Mouse (Mus musculus) MEL (cell line): ENCODE results near the gene Exosc1. TPM values are rescaled to one million over a fixed set of nuclear protein-coding genes. Genes with fewer than 3 reads are reported as not detected.
A peak's percentile ranks its signal among the peaks of the same experiment; 100 is the strongest.

Experiments used
- DNase-seq: peaks from one replicate; pipeline ENCODE4 v3.0.0; 2011; ENCODE audit warnings: low read depth, low spot score
- H3K27ac ChIP-seq: 2 replicates; pipeline ENCODE4 v1.5.1; 2012; ENCODE audit warnings: low read depth, mild to moderate bottlenecking, control low read depth, low read length, moderate library complexity; ENCODE audit not compliant: control insufficient read depth
- H3K27me3 ChIP-seq, 2 experiments: fragments of 150-350 bp in 1 of 2; sonication (generic) in 1 of 2; 2 replicates each; pipeline ENCODE4 v1.6.1; 2012; ENCODE audit warnings: low read length in 2 of 2, mild to moderate bottlenecking in 2 of 2, improper control_type of control experiment in 1 of 2, moderate library complexity in 1 of 2; ENCODE audit not compliant: insufficient read depth in 2 of 2, control insufficient read depth in 1 of 2
- H3K36me3 ChIP-seq, 2 experiments: 2 replicates each; pipeline ENCODE4 v1.6.1; 2012 to 2014; ENCODE audit warnings: low read length in 2 of 2, improper control_type of control experiment in 1 of 2, inconsistent platforms in 1 of 2, mild to moderate bottlenecking in 1 of 2; ENCODE audit not compliant: insufficient read depth in 2 of 2, control insufficient read depth in 1 of 2
- H3K4me1 ChIP-seq, 2 experiments: fragments of 150-350 bp in 1 of 2; sonication (generic) in 1 of 2; 2 replicates each; pipeline ENCODE4 v1.6.1; 2012; ENCODE audit warnings: low read length in 2 of 2, improper control_type of control experiment in 1 of 2, mild to moderate bottlenecking in 1 of 2; ENCODE audit not compliant: insufficient read depth in 2 of 2, control insufficient read depth in 1 of 2
- H3K4me3 ChIP-seq, 2 experiments: fragments of 150-350 bp in 1 of 2; sonication (generic) in 1 of 2; 2 replicates each; pipeline ENCODE4 v1.5.1; 2012; ENCODE audit warnings: low read depth in 2 of 2, low read length in 2 of 2, mild to moderate bottlenecking in 2 of 2, moderate library complexity in 2 of 2, control low read depth in 1 of 2, improper control_type of control experiment in 1 of 2; ENCODE audit not compliant: control insufficient read depth in 1 of 2, insufficient read depth in 1 of 2
- H3K79me2 ChIP-seq: 2 replicates; pipeline ENCODE4 v1.6.1; 2012; ENCODE audit warnings: mild to moderate bottlenecking, low read length, moderate library complexity; ENCODE audit not compliant: control insufficient read depth, poor library complexity, insufficient read depth
- H3K9ac ChIP-seq: 2 replicates; pipeline ENCODE4 v1.6.1; 2012; ENCODE audit warnings: low read depth, mild to moderate bottlenecking, control low read depth, low read length, moderate library complexity; ENCODE audit not compliant: control insufficient read depth, poor library complexity, severe bottlenecking
- H3K9me3 ChIP-seq: fragments of 150-350 bp; sonication (generic); replicated peaks from 2 replicates; pipeline ENCODE4 v1.6.1; 2012; ENCODE audit warnings: mild to moderate bottlenecking, low read length, improper control_type of control experiment, moderate library complexity; ENCODE audit not compliant: insufficient read depth
- BHLHE40 ChIP-seq: IDR thresholded peaks from 2 replicates; pipeline ENCODE4 v1.6.1; 2012; ENCODE audit warnings: low read depth, mild to moderate bottlenecking, inconsistent platforms, low read length, improper control_type of control experiment, borderline replicate concordance
- CHD1 ChIP-seq: IDR thresholded peaks from 2 replicates; pipeline ENCODE4 v1.6.1; 2012; ENCODE audit warnings: low read depth, mild to moderate bottlenecking, inconsistent platforms, low read length, improper control_type of control experiment
- CTCF ChIP-seq, 3 experiments: IDR thresholded peaks in 2 of 3; conservative IDR thresholded peaks in 1 of 3; 2 replicates each; pipeline ENCODE4 v1.5.1; 2011 to 2012; ENCODE audit warnings: low read length in 3 of 3, low read depth in 2 of 3, mild to moderate bottlenecking in 2 of 3, improper control_type of control experiment in 1 of 3, inconsistent platforms in 1 of 3, mixed read lengths in 1 of 3, moderate library complexity in 1 of 3; ENCODE audit not compliant: control insufficient read depth in 1 of 3, insufficient read depth in 1 of 3, poor library complexity in 1 of 3, severe bottlenecking in 1 of 3
- ELF1 ChIP-seq: IDR thresholded peaks from 2 replicates; pipeline ENCODE4 v1.6.1; 2014; ENCODE audit warnings: low read depth, mild to moderate bottlenecking, inconsistent platforms, low read length, improper control_type of control experiment, moderate library complexity
- EP300 ChIP-seq, 2 experiments: IDR thresholded peaks; 2 replicates each; pipeline ENCODE4 v1.6.1; 2011; ENCODE audit warnings: improper control_type of control experiment in 2 of 2, low read length in 2 of 2, low read depth in 1 of 2, mild to moderate bottlenecking in 1 of 2
- ETS1 ChIP-seq: IDR thresholded peaks from 2 replicates; pipeline ENCODE4 v1.6.1; 2012; ENCODE audit warnings: low read depth, mild to moderate bottlenecking, inconsistent platforms, low read length, improper control_type of control experiment, moderate library complexity
- GABPA ChIP-seq: IDR thresholded peaks from 2 replicates; pipeline ENCODE4 v1.6.1; 2012; ENCODE audit warnings: low read depth, mild to moderate bottlenecking, inconsistent platforms, low read length, improper control_type of control experiment, moderate library complexity
- GATA1 ChIP-seq: IDR thresholded peaks from 2 replicates; pipeline ENCODE4 v1.6.1; 2011; ENCODE audit warnings: low read depth, low read length, improper control_type of control experiment
- HCFC1 ChIP-seq: IDR thresholded peaks from 2 replicates; pipeline ENCODE4 v1.6.1; 2012; ENCODE audit warnings: low read depth, mild to moderate bottlenecking, inconsistent platforms, low read length, improper control_type of control experiment, moderate library complexity
- JUND ChIP-seq: IDR thresholded peaks from 2 replicates; pipeline ENCODE4 v1.6.1; 2011; ENCODE audit warnings: low read depth, mild to moderate bottlenecking, improper control_type of control experiment, low read length
- KAT2A ChIP-seq: conservative IDR thresholded peaks from 2 replicates; pipeline ENCODE4 v1.6.1; 2012; ENCODE audit warnings: low read depth, low read length, improper control_type of control experiment, inconsistent platforms
- MAFK ChIP-seq: IDR thresholded peaks from 2 replicates; pipeline ENCODE4 v1.6.1; 2011; ENCODE audit warnings: low read depth, mild to moderate bottlenecking, low read length, improper control_type of control experiment, borderline replicate concordance
- MAX ChIP-seq: IDR thresholded peaks from 2 replicates; pipeline ENCODE4 v1.6.1; 2011; ENCODE audit warnings: low read length, improper control_type of control experiment
- MAZ ChIP-seq: IDR thresholded peaks from 2 replicates; pipeline ENCODE4 v1.6.1; 2012; ENCODE audit warnings: low read depth, mild to moderate bottlenecking, inconsistent platforms, low read length, improper control_type of control experiment
- MEF2A ChIP-seq: IDR thresholded peaks from 2 replicates; pipeline ENCODE4 v1.6.1; 2014; ENCODE audit warnings: low read depth, mild to moderate bottlenecking, inconsistent platforms, low read length, improper control_type of control experiment; ENCODE audit not compliant: poor library complexity, insufficient replicate concordance, severe bottlenecking; ENCODE audit errors: extremely low read depth
- MXI1 ChIP-seq: IDR thresholded peaks from 2 replicates; pipeline ENCODE4 v1.6.1; 2011; ENCODE audit warnings: mild to moderate bottlenecking, low read depth, low read length, improper control_type of control experiment
- MYB ChIP-seq: IDR thresholded peaks from 2 replicates; pipeline ENCODE4 v1.6.1; 2011; ENCODE audit warnings: mild to moderate bottlenecking, low read depth, low read length, improper control_type of control experiment
- MYC ChIP-seq: IDR thresholded peaks from 2 replicates; pipeline ENCODE4 v1.6.1; 2011; ENCODE audit warnings: low read depth, mild to moderate bottlenecking, low read length, improper control_type of control experiment, moderate library complexity
- NELFE ChIP-seq: IDR thresholded peaks from 2 replicates; pipeline ENCODE4 v1.6.1; 2011; ENCODE audit warnings: low read depth, low read length, improper control_type of control experiment
- NRF1 ChIP-seq: IDR thresholded peaks from 2 replicates; pipeline ENCODE4 v1.6.1; 2014; ENCODE audit warnings: low read depth, mild to moderate bottlenecking, inconsistent platforms, low read length, improper control_type of control experiment, moderate library complexity; ENCODE audit not compliant: poor library complexity, insufficient read depth, severe bottlenecking
- POLR2AphosphoS5 ChIP-seq: IDR thresholded peaks from 2 replicates; pipeline ENCODE4 v1.6.1; 2012; ENCODE audit warnings: low read depth, borderline replicate concordance, mild to moderate bottlenecking, inconsistent platforms, low read length, moderate library complexity, mixed read lengths
- RAD21 ChIP-seq: IDR thresholded peaks from 2 replicates; pipeline ENCODE4 v1.6.1; 2011; ENCODE audit warnings: mild to moderate bottlenecking, low read depth, low read length, improper control_type of control experiment
- RCOR1 ChIP-seq: IDR thresholded peaks from 2 replicates; pipeline ENCODE4 v1.6.1; 2012; ENCODE audit warnings: low read depth, mild to moderate bottlenecking, inconsistent platforms, low read length, improper control_type of control experiment
- SIN3A ChIP-seq: IDR thresholded peaks from 2 replicates; pipeline ENCODE4 v1.6.1; 2012; ENCODE audit warnings: low read length, improper control_type of control experiment, inconsistent platforms
- SMC3 ChIP-seq: IDR thresholded peaks from 2 replicates; pipeline ENCODE4 v1.6.1; 2011; ENCODE audit warnings: low read depth, low read length, improper control_type of control experiment
- TAL1 ChIP-seq: IDR thresholded peaks from 2 replicates; pipeline ENCODE4 v1.6.1; 2012; ENCODE audit warnings: mild to moderate bottlenecking, inconsistent platforms, low read length, moderate library complexity, mixed read lengths
- TBP ChIP-seq: IDR thresholded peaks from 2 replicates; pipeline ENCODE4 v1.8.0; 2011; ENCODE audit warnings: low read depth, low read length, improper control_type of control experiment
- UBTF ChIP-seq: IDR thresholded peaks from 2 replicates; pipeline ENCODE4 v1.6.1; 2012; ENCODE audit warnings: low read depth, mild to moderate bottlenecking, inconsistent platforms, low read length, improper control_type of control experiment, moderate library complexity, borderline replicate concordance; ENCODE audit not compliant: insufficient read depth
- USF1 ChIP-seq: IDR thresholded peaks from 2 replicates; pipeline ENCODE4 v1.6.1; 2014; ENCODE audit warnings: low read depth, mild to moderate bottlenecking, inconsistent platforms, low read length, improper control_type of control experiment, moderate library complexity
- USF2 ChIP-seq, 2 experiments: IDR thresholded peaks; 2 replicates each; pipeline ENCODE4 v1.6.1; 2011 to 2012; ENCODE audit warnings: improper control_type of control experiment in 2 of 2, low read length in 2 of 2, borderline replicate concordance in 1 of 2, inconsistent platforms in 1 of 2, low read depth in 1 of 2, mild to moderate bottlenecking in 1 of 2; ENCODE audit not compliant: insufficient read depth in 1 of 2
- ZC3H11A ChIP-seq: IDR thresholded peaks from 2 replicates; pipeline ENCODE4 v1.6.1; 2012; ENCODE audit warnings: low read depth, mild to moderate bottlenecking, inconsistent platforms, low read length, improper control_type of control experiment
- ZKSCAN1 ChIP-seq: IDR thresholded peaks from 2 replicates; pipeline ENCODE4 v1.6.1; 2012; ENCODE audit warnings: low read depth, mild to moderate bottlenecking, inconsistent platforms, low read length, improper control_type of control experiment, moderate library complexity
- ZMIZ1 ChIP-seq: IDR thresholded peaks from 2 replicates; pipeline ENCODE4 v1.6.1; 2012; ENCODE audit warnings: low read depth, mild to moderate bottlenecking, inconsistent platforms, low read length, improper control_type of control experiment, moderate library complexity
- polyA plus RNA-seq, 2 experiments: library from polyadenylated mRNA; stranded (reverse) in 1 of 2; unstranded in 1 of 2; fragments of >175 nt in 1 of 2; fragments of >200 nt in 1 of 2; gene quantifications; 2 replicates each; pipeline versions ENCODE4 v1.2.1 to v1.2.4; 2012; ENCODE audit warnings: low replicate concordance in 2 of 2, low read depth in 1 of 2; ENCODE audit not compliant: insufficient read length in 2 of 2, insufficient read depth in 1 of 2, missing spikeins in 1 of 2
- total RNA-seq: library from RNA; depleted of rRNA; stranded (reverse); fragments of 300-350 nt; gene quantifications from 2 replicates; pipeline ENCODE4 v1.2.3, GENCODE M21; 2012

Exosc1 gene
- total and polyA plus RNA-seq, 3 experiments: 118 to 390 (median 162) TPM

- no peak overlapping the region for H3K9ac ChIP-seq
- H3K9me3 ChIP-seq: no peaks in the 10 kb centered on the region
- no peak overlapping the region for H3K4me3 ChIP-seq
- DNase-seq: peak; percentile 70
- H3K27me3 ChIP-seq: no peaks in the 10 kb centered on the region
- peaks cover 3 to 36% of the 10 kb centered on the region in 2 experiments for H3K4me1 ChIP-seq
- H3K27ac ChIP-seq: no peak overlapping the region
- H3K79me2 ChIP-seq: peaks cover 3% of the 10 kb centered on the region; the same call in 1 of the 2 replicates
- H3K36me3 ChIP-seq: peaks cover 0 to 32% of the 10 kb centered on the region in 2 experiments; a peak in 2 of 4 replicates
- TF ChIP-seq TAL1 (peak; percentile 72), MYC (no peak), ETS1 (no peak), SMC3 (no peak), NRF1 (no peak), GABPA (no peak), TBP (no peak), GATA1 (0 out of 2 replicates have a peak, but pooled peaks have one; percentile 17), RAD21 (no peak), CTCF (IDR thresholded peaks at IDR 0.05 in 2 of 3, conservative IDR thresholded peaks at IDR 0.05 in 1 of 3; ENCODE audit: control insufficient read depth in 1 of 3, insufficient read depth in 1 of 3, low read depth in 2 of 3, low read length in 3 of 3, poor library complexity in 1 of 3, severe bottlenecking in 1 of 3) (no peak), ZMIZ1 (no peak), MEF2A (no peak), RCOR1 (0 out of 2 replicates have a peak, but pooled peaks have one; percentile 46), MYB (no peak), BHLHE40 (no peak), UBTF (no peak), JUND (no peak), MAFK (no peak), MAZ (no peak), MAX (no peak), CHD1 (no peak), KAT2A (no peak), USF1 (no peak), ELF1 (0 out of 2 replicates have a peak, but pooled peaks have one; percentile 17), EP300 (IDR thresholded peaks at IDR 0.05; ENCODE audit: low read depth in 1 of 2, low read length in 2 of 2) (peak; percentile 34 to 72; a peak in 3 of 4 replicates), NELFE (no peak), USF2 (IDR thresholded peaks at IDR 0.05; ENCODE audit: borderline replicate concordance in 1 of 2, insufficient read depth in 1 of 2, low read depth in 1 of 2, low read length in 2 of 2) (no peak), ZKSCAN1 (no peak), POLR2AphosphoS5 (no peak), SIN3A (no peak), MXI1 (no peak), ZC3H11A (no peak), HCFC1 (no peak)
These were observed 32.6 kb downstream of the Exosc1 start for GRCm38 (mm10) chr19:41900495-41901090.
